Mouse (Mus musculus): ENCODE results near the gene Lhb. TPM values are rescaled to one million over a fixed set of nuclear protein-coding genes. Genes with fewer than 3 reads are reported as not detected.
"Not testable (repeated sequence)": the region's sequence is repeated elsewhere in the genome, so short reads cannot be mapped to it uniquely, and the experiment has no call there.

Lhb gene
- polyA plus RNA-seq, 1 experiment from 2014 or later = not detected

GRCm38 (mm10) chr7:45451344-45451982 is 30.8 kb downstream of the Lhb start:
- DNase-seq (ENCODE audit: low spot score) = peak; percentile 83

GRCm38 (mm10) chr7:45454971-45455370 is 34.4 kb downstream of the Lhb start:
- no peak for DNase-seq (ENCODE audit: low spot score)

- DNase-seq (ENCODE audit: low spot score) = no peak
Observed at GRCm38 (mm10) chr7:45455932-45456696, 35.5 kb downstream of the Lhb start.

GRCm38 (mm10) chr7:45456721-45457203 is 36.1 kb downstream of the Lhb start:
- DNase-seq (ENCODE audit: low spot score) = no peak

- no peak for DNase-seq (ENCODE audit: low spot score)
Observed at GRCm38 (mm10) chr7:45457204-45458060, 36.8 kb downstream of the Lhb start.

- peak; percentile 89 for DNase-seq (ENCODE audit: low spot score)
Observed at GRCm38 (mm10) chr7:45458748-45459563, 38.3 kb downstream of the Lhb start.

- peak; percentile 99 for DNase-seq (ENCODE audit: low spot score)
Observed at GRCm38 (mm10) chr7:45459564-45460140, 39.0 kb downstream of the Lhb start, which contains the start of gene Ftl1. Gene Ftl1 (minus strand): TSS chr7:45459884.

- DNase-seq (ENCODE audit: low spot score) = no peak
Observed at GRCm38 (mm10) chr7:45460377-45460776, 39.8 kb downstream of the Lhb start.

GRCm38 (mm10) chr7:45460860-45461314 is 40.3 kb downstream of the Lhb start:
- no peak for DNase-seq (ENCODE audit: low spot score)

- DNase-seq (ENCODE audit: low spot score) = no peak
Observed at GRCm38 (mm10) chr7:45461326-45461725, 40.7 kb downstream of the Lhb start.

GRCm38 (mm10) chr7:45461781-45462180 is 41.2 kb downstream of the Lhb start:
- no peak for DNase-seq (ENCODE audit: low spot score)

GRCm38 (mm10) chr7:45462325-45462724 is 41.7 kb downstream of the Lhb start:
- no peak for DNase-seq (ENCODE audit: low spot score)

GRCm38 (mm10) chr7:45462868-45463267 is 42.2 kb downstream of the Lhb start:
- DNase-seq (ENCODE audit: low spot score) = not testable (repeated sequence)

GRCm38 (mm10) chr7:45463987-45464778 is 43.6 kb downstream of the Lhb start:
- DNase-seq (ENCODE audit: low spot score) = no peak

GRCm38 (mm10) chr7:45465112-45465511 is 44.5 kb downstream of the Lhb start:
- no peak for DNase-seq (ENCODE audit: low spot score)

- DNase-seq (ENCODE audit: low spot score) = no peak
Observed at GRCm38 (mm10) chr7:45465549-45465948, 44.9 kb downstream of the Lhb start.

- peak; percentile 95 for DNase-seq (ENCODE audit: low spot score)
Observed at GRCm38 (mm10) chr7:45466283-45467089, 45.9 kb downstream of the Lhb start, which contains the start of gene Bax. Gene Bax (minus strand): TSS chr7:45466898.

- DNase-seq (ENCODE audit: low spot score) = no peak
Observed at GRCm38 (mm10) chr7:45467090-45467670, 46.6 kb downstream of the Lhb start.
